Comparison of ENCODE assay signal across 12 mouse cellular contexts in genomic region chr9:108147606-108148005, GRCm38 (mm10).
"Had no signal": no experiment of that assay in that cellular context is flagged by ENCODE, and none has a peak within 500 bp of the region (broad histone marks: within the 10 kb centered on the region; RNA-seq: fewer than 3 reads in every experiment).

No protein-coding gene starts in this region.

- ATAC-seq: intestine, embryonic 15.5 days; lung, postnatal 0 days; midbrain, embryonic 13.5 days had no signal

- H3K9ac ChIP-seq: intestine, embryonic 15.5 days; liver, embryonic 15.5 days; midbrain, embryonic 13.5 days had no signal

- H3K4me1 ChIP-seq: intestine, embryonic 15.5 days; liver, embryonic 15.5 days had no signal

- H3K27ac ChIP-seq: intestine, embryonic 15.5 days; liver, embryonic 15.5 days; midbrain, embryonic 13.5 days had no signal

- H3K9me3 ChIP-seq: intestine, embryonic 15.5 days; liver, embryonic 15.5 days; midbrain, embryonic 13.5 days had no signal

- H3K4me3 ChIP-seq: intestine, embryonic 15.5 days; liver, embryonic 15.5 days; midbrain, embryonic 13.5 days had no signal

- DNase-seq: kidney, adult 18-20 months; kidney, postnatal 10 days; kidney, postnatal 4 days; lung, adult 2 months; lung, postnatal 36 days; right cerebral cortex, postnatal 4 days; spleen, adult 18-20 months had no signal

- H3K27me3 ChIP-seq: intestine, embryonic 15.5 days; liver, embryonic 15.5 days; midbrain, embryonic 13.5 days had no signal

- H3K36me3 ChIP-seq: intestine, embryonic 15.5 days; liver, embryonic 15.5 days had no signal

- H3K4me2 ChIP-seq: intestine, embryonic 15.5 days; liver, embryonic 11.5 days; liver, embryonic 15.5 days; midbrain, embryonic 13.5 days had no signal
